Mouse (Mus musculus) MEL (cell line): Measurements from ENCODE around the gene N4bp2l2. TPM values are rescaled to one million over a fixed set of nuclear protein-coding genes. Genes with fewer than 3 reads are reported as not detected.

Experiments used
- DNase-seq: peaks from one replicate; pipeline ENCODE4 v3.0.0; 2011; ENCODE audit warnings: low read depth, low spot score
- H3K27ac ChIP-seq: 2 replicates; pipeline ENCODE4 v1.5.1; 2012; ENCODE audit warnings: low read depth, mild to moderate bottlenecking, control low read depth, low read length, moderate library complexity; ENCODE audit not compliant: control insufficient read depth
- H3K27me3 ChIP-seq, 2 experiments: fragments of 150-350 bp in 1 of 2; sonication (generic) in 1 of 2; 2 replicates each; pipeline ENCODE4 v1.6.1; 2012; ENCODE audit warnings: low read length in 2 of 2, mild to moderate bottlenecking in 2 of 2, improper control_type of control experiment in 1 of 2, moderate library complexity in 1 of 2; ENCODE audit not compliant: insufficient read depth in 2 of 2, control insufficient read depth in 1 of 2
- H3K36me3 ChIP-seq, 2 experiments: 2 replicates each; pipeline ENCODE4 v1.6.1; 2012 to 2014; ENCODE audit warnings: low read length in 2 of 2, improper control_type of control experiment in 1 of 2, inconsistent platforms in 1 of 2, mild to moderate bottlenecking in 1 of 2; ENCODE audit not compliant: insufficient read depth in 2 of 2, control insufficient read depth in 1 of 2
- H3K4me1 ChIP-seq, 2 experiments: fragments of 150-350 bp in 1 of 2; sonication (generic) in 1 of 2; 2 replicates each; pipeline ENCODE4 v1.6.1; 2012; ENCODE audit warnings: low read length in 2 of 2, improper control_type of control experiment in 1 of 2, mild to moderate bottlenecking in 1 of 2; ENCODE audit not compliant: insufficient read depth in 2 of 2, control insufficient read depth in 1 of 2
- H3K4me3 ChIP-seq, 2 experiments: fragments of 150-350 bp in 1 of 2; sonication (generic) in 1 of 2; 2 replicates each; pipeline ENCODE4 v1.5.1; 2012; ENCODE audit warnings: low read depth in 2 of 2, low read length in 2 of 2, mild to moderate bottlenecking in 2 of 2, moderate library complexity in 2 of 2, control low read depth in 1 of 2, improper control_type of control experiment in 1 of 2; ENCODE audit not compliant: control insufficient read depth in 1 of 2, insufficient read depth in 1 of 2
- H3K79me2 ChIP-seq: 2 replicates; pipeline ENCODE4 v1.6.1; 2012; ENCODE audit warnings: mild to moderate bottlenecking, low read length, moderate library complexity; ENCODE audit not compliant: control insufficient read depth, poor library complexity, insufficient read depth
- H3K9ac ChIP-seq: 2 replicates; pipeline ENCODE4 v1.6.1; 2012; ENCODE audit warnings: low read depth, mild to moderate bottlenecking, control low read depth, low read length, moderate library complexity; ENCODE audit not compliant: control insufficient read depth, poor library complexity, severe bottlenecking
- H3K9me3 ChIP-seq: fragments of 150-350 bp; sonication (generic); replicated peaks from 2 replicates; pipeline ENCODE4 v1.6.1; 2012; ENCODE audit warnings: mild to moderate bottlenecking, low read length, improper control_type of control experiment, moderate library complexity; ENCODE audit not compliant: insufficient read depth
- BHLHE40 ChIP-seq: IDR thresholded peaks from 2 replicates; pipeline ENCODE4 v1.6.1; 2012; ENCODE audit warnings: low read depth, mild to moderate bottlenecking, inconsistent platforms, low read length, improper control_type of control experiment, borderline replicate concordance
- CHD2 ChIP-seq: IDR thresholded peaks from 2 replicates; pipeline ENCODE4 v1.6.1; 2011; ENCODE audit warnings: low read length, improper control_type of control experiment
- ELF1 ChIP-seq: IDR thresholded peaks from 2 replicates; pipeline ENCODE4 v1.6.1; 2014; ENCODE audit warnings: low read depth, mild to moderate bottlenecking, inconsistent platforms, low read length, improper control_type of control experiment, moderate library complexity
- ETS1 ChIP-seq: IDR thresholded peaks from 2 replicates; pipeline ENCODE4 v1.6.1; 2012; ENCODE audit warnings: low read depth, mild to moderate bottlenecking, inconsistent platforms, low read length, improper control_type of control experiment, moderate library complexity
- HCFC1 ChIP-seq: IDR thresholded peaks from 2 replicates; pipeline ENCODE4 v1.6.1; 2012; ENCODE audit warnings: low read depth, mild to moderate bottlenecking, inconsistent platforms, low read length, improper control_type of control experiment, moderate library complexity
- JUND ChIP-seq: IDR thresholded peaks from 2 replicates; pipeline ENCODE4 v1.6.1; 2011; ENCODE audit warnings: low read depth, mild to moderate bottlenecking, improper control_type of control experiment, low read length
- KAT2A ChIP-seq: conservative IDR thresholded peaks from 2 replicates; pipeline ENCODE4 v1.6.1; 2012; ENCODE audit warnings: low read depth, low read length, improper control_type of control experiment, inconsistent platforms
- MAFK ChIP-seq: IDR thresholded peaks from 2 replicates; pipeline ENCODE4 v1.6.1; 2011; ENCODE audit warnings: low read depth, mild to moderate bottlenecking, low read length, improper control_type of control experiment, borderline replicate concordance
- MYB ChIP-seq: IDR thresholded peaks from 2 replicates; pipeline ENCODE4 v1.6.1; 2011; ENCODE audit warnings: mild to moderate bottlenecking, low read depth, low read length, improper control_type of control experiment
- MYC ChIP-seq: IDR thresholded peaks from 2 replicates; pipeline ENCODE4 v1.6.1; 2011; ENCODE audit warnings: low read depth, mild to moderate bottlenecking, low read length, improper control_type of control experiment, moderate library complexity
- NRF1 ChIP-seq: IDR thresholded peaks from 2 replicates; pipeline ENCODE4 v1.6.1; 2014; ENCODE audit warnings: low read depth, mild to moderate bottlenecking, inconsistent platforms, low read length, improper control_type of control experiment, moderate library complexity; ENCODE audit not compliant: poor library complexity, insufficient read depth, severe bottlenecking
- POLR2A ChIP-seq, 2 experiments: IDR thresholded peaks; 2 replicates each; pipeline ENCODE4 v1.6.1; 2011 to 2012; ENCODE audit warnings: low read length in 2 of 2, mild to moderate bottlenecking in 2 of 2, control low read depth in 1 of 2, improper control_type of control experiment in 1 of 2, low read depth in 1 of 2, moderate library complexity in 1 of 2; ENCODE audit not compliant: control insufficient read depth in 1 of 2, insufficient read depth in 1 of 2, poor library complexity in 1 of 2
- RCOR1 ChIP-seq: IDR thresholded peaks from 2 replicates; pipeline ENCODE4 v1.6.1; 2012; ENCODE audit warnings: low read depth, mild to moderate bottlenecking, inconsistent platforms, low read length, improper control_type of control experiment
- TAL1 ChIP-seq: IDR thresholded peaks from 2 replicates; pipeline ENCODE4 v1.6.1; 2012; ENCODE audit warnings: mild to moderate bottlenecking, inconsistent platforms, low read length, moderate library complexity, mixed read lengths
- TBP ChIP-seq: IDR thresholded peaks from 2 replicates; pipeline ENCODE4 v1.8.0; 2011; ENCODE audit warnings: low read depth, low read length, improper control_type of control experiment
- TCF12 ChIP-seq: IDR thresholded peaks from 2 replicates; pipeline ENCODE4 v1.6.1; 2014; ENCODE audit warnings: low read depth, mild to moderate bottlenecking, inconsistent platforms, low read length, improper control_type of control experiment, moderate library complexity
- UBTF ChIP-seq: IDR thresholded peaks from 2 replicates; pipeline ENCODE4 v1.6.1; 2012; ENCODE audit warnings: low read depth, mild to moderate bottlenecking, inconsistent platforms, low read length, improper control_type of control experiment, moderate library complexity, borderline replicate concordance; ENCODE audit not compliant: insufficient read depth
- USF1 ChIP-seq: IDR thresholded peaks from 2 replicates; pipeline ENCODE4 v1.6.1; 2014; ENCODE audit warnings: low read depth, mild to moderate bottlenecking, inconsistent platforms, low read length, improper control_type of control experiment, moderate library complexity
- USF2 ChIP-seq, 2 experiments: IDR thresholded peaks; 2 replicates each; pipeline ENCODE4 v1.6.1; 2011 to 2012; ENCODE audit warnings: improper control_type of control experiment in 2 of 2, low read length in 2 of 2, borderline replicate concordance in 1 of 2, inconsistent platforms in 1 of 2, low read depth in 1 of 2, mild to moderate bottlenecking in 1 of 2; ENCODE audit not compliant: insufficient read depth in 1 of 2
- ZMIZ1 ChIP-seq: IDR thresholded peaks from 2 replicates; pipeline ENCODE4 v1.6.1; 2012; ENCODE audit warnings: low read depth, mild to moderate bottlenecking, inconsistent platforms, low read length, improper control_type of control experiment, moderate library complexity
- ZNF384 ChIP-seq: IDR thresholded peaks from 2 replicates; pipeline ENCODE4 v1.6.1; 2012; ENCODE audit warnings: low read depth, mild to moderate bottlenecking, inconsistent platforms, low read length, improper control_type of control experiment
- polyA plus RNA-seq, 2 experiments: library from polyadenylated mRNA; stranded (reverse) in 1 of 2; unstranded in 1 of 2; fragments of >175 nt in 1 of 2; fragments of >200 nt in 1 of 2; gene quantifications; 2 replicates each; pipeline versions ENCODE4 v1.2.1 to v1.2.4; 2012; ENCODE audit warnings: low replicate concordance in 2 of 2, low read depth in 1 of 2; ENCODE audit not compliant: insufficient read length in 2 of 2, insufficient read depth in 1 of 2, missing spikeins in 1 of 2
- total RNA-seq: library from RNA; depleted of rRNA; stranded (reverse); fragments of 300-350 nt; gene quantifications from 2 replicates; pipeline ENCODE4 v1.2.3, GENCODE M21; 2012

Gene N4bp2l2
- total and polyA plus RNA-seq, 3 experiments: 67.5 to 74.9 TPM; not detected in 1

GRCm38 (mm10) chr5:150598202-150599119 lies 67.5 kb downstream of the N4bp2l2 start (continued):
- TF ChIP-seq NRF1 (no peak), RCOR1 (peak; percentile 68; the same call in 1 of the 2 replicates), TAL1 (no peak), MYC (peak; percentile 91), TBP (0 out of 2 replicates have a peak, but pooled peaks have one; percentile 25), HCFC1 (peak; percentile 46; the same call in 1 of the 2 replicates), ETS1 (0 out of 2 replicates have a peak, but pooled peaks have one; percentile 46), TCF12 (peak; percentile 29; the same call in 1 of the 2 replicates), ELF1 (no peak), USF2 (IDR thresholded peaks at IDR 0.05; ENCODE audit: borderline replicate concordance in 1 of 2, insufficient read depth in 1 of 2, low read depth in 1 of 2, low read length in 2 of 2) (peak in 1 of 2 experiments; percentile 69; a peak in 2 of 4 replicates), JUND (no peak), KAT2A (no peak), MAFK (no peak), ZMIZ1 (no peak), BHLHE40 (peak; percentile 82), ZNF384 (no peak), MYB (no peak), CHD2 (peak; percentile 61; the same call in 1 of the 2 replicates)

GRCm38 (mm10) chr5:150597088-150597487 lies 68.9 kb downstream of the N4bp2l2 start, which contains the start of gene N4bp2l1:
N4bp2l1 (minus strand) TSS chr5:150597188.
- no peaks in the 10 kb centered on the region for H3K27me3 ChIP-seq
- H3K79me2 ChIP-seq: peaks cover 10% of the 10 kb centered on the region; the same call in 1 of the 2 replicates
- peak within 1 kb of the TSS; percentile 59 for H3K9ac ChIP-seq
- peaks cover 0 to 22% of the 10 kb centered on the region in 2 experiments; a peak in 2 of 4 replicates for H3K36me3 ChIP-seq
- H3K4me3 ChIP-seq: peak within 1 kb of the TSS; percentile 45 to 61; a peak in 2 of 4 replicates
- no peaks in the 10 kb centered on the region for H3K9me3 ChIP-seq
- peaks cover 16% of the 10 kb centered on the region in 2 experiments for H3K4me1 ChIP-seq
- H3K27ac ChIP-seq: peak within 1 kb of the TSS; percentile 40
- TF ChIP-seq USF1 (no peak), UBTF (no peak), POLR2A (IDR thresholded peaks at IDR 0.05; ENCODE audit: control insufficient read depth in 1 of 2, insufficient read depth in 1 of 2, low read depth in 1 of 2, low read length in 2 of 2, poor library complexity in 1 of 2) (no peak), BHLHE40 (no peak), TBP (no peak), ELF1 (no peak), ZMIZ1 (no peak), TAL1 (no peak)
- no peak for DNase-seq
